Comparison of ENCODE assay signal across 8 mouse cellular contexts in genomic region chr2:163685761-163686200, GRCm38 (mm10). TPM values are rescaled to one million over a fixed set of nuclear protein-coding genes. Genes with fewer than 3 reads are reported as not detected.
DNase-seq lines count a peak whose midpoint lies in the region; ATAC-seq and TF ChIP-seq lines count a peak whose summit lies in the region.

No protein-coding gene starts in this region.

- 6% methylated on average over 6 of the region's 6 CpGs for WGBS in cerebellum, adult 2 months
- WGBS in heart, embryonic 12.5 days, result 24% methylated on average over 6 of the region's 6 CpGs
- 24% methylated on average over 6 of the region's 6 CpGs for WGBS in lung, embryonic 15.5 days

- peak; percentile 33; the same call in 1 of the 2 replicates for TF ChIP-seq POLR2A in cerebellum, adult 2 months (IDR thresholded peaks at IDR 0.05; ENCODE audit: borderline replicate concordance, insufficient read depth, low read length)

- intact Hi-C loops in left cerebral cortex, postnatal 10 days (cut with DNase I), result no loop called here

- no peak for TF ChIP-seq CTCF in cerebellum, adult 2 months (IDR thresholded peaks at IDR 0.05; ENCODE audit: borderline replicate concordance, insufficient read depth, low read depth, low read length)

- no peaks in the 10 kb centered on the region for H3K27me3 ChIP-seq in cerebellum, adult 2 months (ENCODE audit: control insufficient read depth, insufficient read depth, low read length)
- no peaks in the 10 kb centered on the region for H3K27me3 ChIP-seq in heart, embryonic 12.5 days (replicated peaks)
- no peaks in the 10 kb centered on the region for H3K27me3 ChIP-seq in lung, embryonic 15.5 days

- peak; percentile 78 for ATAC-seq in heart, embryonic 12.5 days (ENCODE audit: insufficient number of reproducible peaks, low FRiP score)
- ATAC-seq in lung, embryonic 15.5 days (ENCODE audit: borderline replicate concordance, extremely low read depth, low FRiP score, low TSS enrichment), result peak; percentile 80
- ATAC-seq in megakaryocyte progenitor cell, adult 5-6 weeks (replicated peaks; ENCODE audit: poor library complexity), result no peak

- peak overlapping the region; percentile 63 for H3K4me2 ChIP-seq in heart, embryonic 12.5 days
- H3K4me2 ChIP-seq in lung, embryonic 15.5 days, result peak overlapping the region; percentile 40

- H3K9ac ChIP-seq in heart, embryonic 12.5 days, result peak overlapping the region; percentile 69
- no peak overlapping the region for H3K9ac ChIP-seq in lung, embryonic 15.5 days

- peak overlapping the region; percentile 94 for H3K27ac ChIP-seq in cerebellum, adult 2 months (ENCODE audit: insufficient read depth, low read length)
- H3K27ac ChIP-seq in heart, embryonic 12.5 days (ENCODE audit: poor library complexity, severe bottlenecking), result peak overlapping the region; percentile 100
- H3K27ac ChIP-seq in lung, embryonic 15.5 days, result peak overlapping the region; percentile 90

- DNase-seq in left cerebral cortex, adult 11 months (ENCODE audit: low spot score), result peak; percentile 46
- no peak for DNase-seq in left cerebral cortex, postnatal 10 days (ENCODE audit: extremely low spot score in 1 of 2, low spot score in 2 of 2)
- peak; percentile 79 to 85 for DNase-seq in cerebellum, adult 2 months
- peak; percentile 59 to 85 for DNase-seq in layer of hippocampus, adult 18-20 months (ENCODE audit: low spot score in 2 of 2)
- no peak for DNase-seq in embryo, embryonic 11 days

- H3K4me1 ChIP-seq in cerebellum, adult 2 months (ENCODE audit: control insufficient read depth, insufficient read depth, low read length), result peaks cover 37% of the 10 kb centered on the region
- peaks cover 85% of the 10 kb centered on the region for H3K4me1 ChIP-seq in heart, embryonic 12.5 days (replicated peaks)
- H3K4me1 ChIP-seq in lung, embryonic 15.5 days, result peaks cover 36% of the 10 kb centered on the region

- peaks cover 7% of the 10 kb centered on the region for H3K36me3 ChIP-seq in heart, embryonic 12.5 days
- H3K36me3 ChIP-seq in lung, embryonic 15.5 days, result no peaks in the 10 kb centered on the region

- H3K4me3 ChIP-seq in cerebellum, adult 2 months (replicated peaks; ENCODE audit: insufficient read depth, low read depth, low read length), result no peak overlapping the region
- H3K4me3 ChIP-seq in heart, embryonic 12.5 days, result 0 out of 2 replicates have a peak overlapping the region, but pooled peaks have one; percentile 1
- no peak overlapping the region for H3K4me3 ChIP-seq in lung, embryonic 15.5 days

- H3K9me3 ChIP-seq in heart, embryonic 12.5 days (replicated peaks), result 0 out of 2 replicates have a peak, but pooled peaks cover 5% of the 10 kb centered on the region
- no peaks in the 10 kb centered on the region for H3K9me3 ChIP-seq in lung, embryonic 15.5 days

RNA-seq across cellular contexts. Expression of gene Pkig, which starts 27.6 kb away (rescaled TPM):
- total RNA-seq in left cerebral cortex, postnatal 10 days (2021), result 10 to 100 TPM; 95.0 to 98.5 TPM
- polyA plus RNA-seq in cerebellum, adult 2 months (2012; rRNA removed), result 49.6 and 57.4 TPM in 2 replicates
- 233 and 241 TPM in 2 replicates for polyA plus RNA-seq in heart, embryonic 12.5 days (2016; fragmentation: Nextera tagmentation; extraction: Ambion mirVana)
- 100 to 1,000 TPM in 1 of 2 experiments, 10 to 100 TPM in 1; 98.0 to 101 TPM for total RNA-seq in layer of hippocampus, adult 18-20 months (2021)
- polyA plus RNA-seq in lung, embryonic 15.5 days (2015; fragmentation: Nextera tagmentation; extraction: Ambion mirVana), result 134 TPM in 2 replicates
- total RNA-seq in megakaryocyte progenitor cell, adult 5-6 weeks (2015), result 50.8 and 54.4 TPM in 2 replicates
- 52.9 and 56.3 TPM in 2 replicates for total RNA-seq in megakaryocyte progenitor cell, adult 5-6 weeks (2017)

RNA-seq across cellular contexts. Expression of gene Serinc3, which starts 40.9 kb away (rescaled TPM):
- total RNA-seq in left cerebral cortex, postnatal 10 days (2021), result 100 to 1,000 TPM; 213 to 225 TPM
- 162 and 179 TPM in 2 replicates for polyA plus RNA-seq in cerebellum, adult 2 months (2012; rRNA removed)
- 67.7 and 76.7 TPM in 2 replicates for polyA plus RNA-seq in heart, embryonic 12.5 days (2016; fragmentation: Nextera tagmentation; extraction: Ambion mirVana)
- 100 to 1,000 TPM; 186 to 193 TPM for total RNA-seq in layer of hippocampus, adult 18-20 months (2021)
- polyA plus RNA-seq in lung, embryonic 15.5 days (2015; fragmentation: Nextera tagmentation; extraction: Ambion mirVana), result 55.8 and 59.1 TPM in 2 replicates
- 641 and 693 TPM in 2 replicates for total RNA-seq in megakaryocyte progenitor cell, adult 5-6 weeks (2015)
- 470 and 502 TPM in 2 replicates for total RNA-seq in megakaryocyte progenitor cell, adult 5-6 weeks (2017)

Comparison
In these comparisons a context has a peak if more than half of its experiments do, and no peak if none do; other contexts are left out.
1. DNase-seq: peak in left cerebral cortex, adult 11 months (single experiment), cerebellum, adult 2 months (2 of 2) and layer of hippocampus, adult 18-20 months (2 of 2); none in left cerebral cortex, postnatal 10 days (0 of 2) and embryo, embryonic 11 days (single experiment).
2. Peak in every context shown above with its lines, with median percentiles within 50 percentile points of each other: H3K27ac ChIP-seq.